Mouse (Mus musculus): ENCODE results near the gene Tmem246. TPM values are rescaled to one million over a fixed set of nuclear protein-coding genes. Genes with fewer than 3 reads are reported as not detected.
A peak's percentile ranks its signal among the peaks of the same experiment; 100 is the strongest.

The Tmem246 gene
- total RNA-seq, 1 experiment from 2014 or later, result 1.9 TPM

DNA sequence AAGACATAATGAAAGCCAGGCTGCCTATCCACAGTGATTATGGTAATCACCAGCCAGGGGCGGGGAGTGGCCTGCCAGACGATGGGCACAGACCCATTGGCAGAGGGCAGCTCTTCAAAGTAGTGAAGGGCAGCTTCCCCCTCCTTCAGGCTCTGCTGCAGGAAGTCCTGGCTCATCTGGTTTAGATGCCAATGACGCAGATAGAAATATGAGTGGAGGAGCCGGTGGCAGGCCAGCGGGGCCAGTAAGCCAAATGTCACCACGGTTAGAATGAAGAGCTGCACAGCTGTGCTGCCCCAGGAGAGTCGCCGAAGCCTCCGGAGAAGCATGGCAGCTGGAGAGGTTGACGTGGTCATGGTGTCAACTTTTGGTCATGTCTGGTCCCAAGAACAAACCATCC lies 10.9 kb downstream of the Tmem246 start:
- no peak for ATAC-seq (replicated peaks in 1 of 2; ENCODE audit: insufficient read depth in 1 of 2, low FRiP score in 2 of 2, low TSS enrichment in 1 of 2, low read depth in 1 of 2, poor library complexity in 2 of 2, severe bottlenecking in 2 of 2)

- ATAC-seq (replicated peaks in 1 of 2; ENCODE audit: insufficient read depth in 1 of 2, low FRiP score in 2 of 2, low TSS enrichment in 1 of 2, low read depth in 1 of 2, poor library complexity in 2 of 2, severe bottlenecking in 2 of 2), result no peak
Measured at GRCm38 (mm10) chr4:49585524-49586101, 12.1 kb downstream of the Tmem246 start.

GRCm38 (mm10) chr4:49583965-49584831 lies 13.5 kb downstream of the Tmem246 start:
- no peak for ATAC-seq (replicated peaks in 1 of 2; ENCODE audit: insufficient read depth in 1 of 2, low FRiP score in 2 of 2, low TSS enrichment in 1 of 2, low read depth in 1 of 2, poor library complexity in 2 of 2, severe bottlenecking in 2 of 2)

GRCm38 (mm10) chr4:49581256-49581655 lies 16.4 kb downstream of the Tmem246 start:
- peak in 1 of 2 experiments; percentile 44; a peak in 1 of 4 replicates for ATAC-seq (replicated peaks in 1 of 2; ENCODE audit: insufficient read depth in 1 of 2, low FRiP score in 2 of 2, low TSS enrichment in 1 of 2, low read depth in 1 of 2, poor library complexity in 2 of 2, severe bottlenecking in 2 of 2)

DNA sequence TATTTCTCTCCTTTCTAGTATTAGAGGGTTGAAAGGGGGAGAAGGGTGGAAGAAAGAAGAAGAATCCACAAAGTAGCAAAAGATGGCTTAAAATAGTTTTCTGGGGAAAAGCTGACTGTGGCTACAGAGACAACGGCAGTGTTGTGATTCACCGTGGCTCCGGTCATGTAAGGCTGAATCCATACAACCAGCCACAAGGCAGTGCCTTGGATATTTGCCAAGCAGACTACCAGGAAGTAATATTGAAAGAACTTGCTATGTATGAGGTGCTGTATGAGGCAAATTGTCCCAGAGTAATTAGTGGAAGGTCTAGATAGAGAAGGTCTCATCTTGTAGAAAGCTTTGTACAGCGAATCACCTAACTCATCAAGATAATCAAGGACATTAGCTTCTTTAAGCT lies 25.5 kb downstream of the Tmem246 start:
- no peak for ATAC-seq (replicated peaks in 1 of 2; ENCODE audit: insufficient read depth in 1 of 2, low FRiP score in 2 of 2, low TSS enrichment in 1 of 2, low read depth in 1 of 2, poor library complexity in 2 of 2, severe bottlenecking in 2 of 2)

- ATAC-seq (replicated peaks in 1 of 2; ENCODE audit: insufficient read depth in 1 of 2, low FRiP score in 2 of 2, low TSS enrichment in 1 of 2, low read depth in 1 of 2, poor library complexity in 2 of 2, severe bottlenecking in 2 of 2), result peak; percentile 97 to 99
Measured at GRCm38 (mm10) chr4:49567613-49568012, 30.1 kb downstream of the Tmem246 start.

- ATAC-seq (replicated peaks in 1 of 2; ENCODE audit: insufficient read depth in 1 of 2, low FRiP score in 2 of 2, low TSS enrichment in 1 of 2, low read depth in 1 of 2, poor library complexity in 2 of 2, severe bottlenecking in 2 of 2), result no peak
Measured at GRCm38 (mm10) chr4:49559915-49560772, 37.5 kb downstream of the Tmem246 start.

DNA sequence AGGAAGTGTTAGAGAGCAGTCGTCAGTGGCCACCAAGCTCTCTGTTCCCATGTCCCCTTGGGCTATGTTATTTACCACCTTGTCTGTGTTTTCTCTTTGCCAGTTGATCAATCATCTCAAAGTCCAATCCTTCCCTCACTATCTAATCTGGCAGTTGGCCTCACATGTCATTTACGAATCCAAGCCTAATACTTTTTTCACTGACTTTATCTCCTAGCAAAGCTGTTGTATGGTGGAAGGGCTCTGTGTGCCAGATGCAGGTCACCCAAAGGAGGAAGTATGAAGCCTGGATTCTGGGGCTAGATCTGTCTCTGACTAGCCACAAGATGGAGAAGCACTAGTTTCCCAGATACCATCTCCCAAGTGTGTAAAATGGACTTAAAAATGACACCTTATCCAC lies 39.5 kb downstream of the Tmem246 start:
- no peak for ATAC-seq (replicated peaks in 1 of 2; ENCODE audit: insufficient read depth in 1 of 2, low FRiP score in 2 of 2, low TSS enrichment in 1 of 2, low read depth in 1 of 2, poor library complexity in 2 of 2, severe bottlenecking in 2 of 2)

DNA sequence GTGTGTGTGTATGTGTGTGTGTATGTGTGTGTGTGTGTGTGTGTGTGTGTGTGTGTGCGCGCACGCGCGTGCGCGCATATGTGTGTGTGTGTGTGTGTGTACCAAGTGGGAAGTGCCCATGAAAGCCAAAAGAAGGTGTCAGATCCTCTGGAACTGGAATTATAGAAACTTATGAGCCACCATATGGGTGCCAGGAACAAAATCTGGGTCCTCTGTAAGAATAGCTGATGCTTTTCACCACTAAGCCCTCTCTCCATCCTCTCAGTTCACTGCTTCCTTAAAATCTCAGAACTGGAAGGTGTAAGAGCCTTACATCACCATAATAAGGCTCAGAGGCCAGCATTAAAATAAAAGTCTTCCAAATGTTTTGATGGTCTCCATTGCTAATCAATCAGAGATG lies 40.3 kb downstream of the Tmem246 start:
- no peak for ATAC-seq (replicated peaks in 1 of 2; ENCODE audit: insufficient read depth in 1 of 2, low FRiP score in 2 of 2, low TSS enrichment in 1 of 2, low read depth in 1 of 2, poor library complexity in 2 of 2, severe bottlenecking in 2 of 2)

GRCm38 (mm10) chr4:49553380-49553779 lies 44.3 kb downstream of the Tmem246 start:
- ATAC-seq (replicated peaks in 1 of 2; ENCODE audit: insufficient read depth in 1 of 2, low FRiP score in 2 of 2, low TSS enrichment in 1 of 2, low read depth in 1 of 2, poor library complexity in 2 of 2, severe bottlenecking in 2 of 2), result no peak

DNA sequence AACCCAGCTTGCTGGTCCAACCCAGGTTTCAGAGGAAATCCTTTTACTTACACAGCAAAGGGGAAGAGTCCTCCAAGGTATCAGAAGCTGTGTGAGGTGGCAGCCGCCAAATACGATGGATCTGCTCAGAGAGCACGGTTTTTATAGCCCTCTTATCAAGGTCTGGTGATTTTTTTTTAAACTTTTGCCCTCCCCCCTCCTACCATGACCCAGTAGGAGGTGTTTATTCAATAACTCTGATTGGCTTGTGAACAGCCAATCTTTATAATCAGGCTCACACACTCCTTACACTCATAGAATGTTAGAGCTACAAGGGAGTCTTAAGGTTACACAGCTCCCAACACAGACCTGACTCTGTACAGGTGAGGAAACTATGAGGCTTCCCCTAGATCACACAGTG lies 48.3 kb downstream of the Tmem246 start, which contains the start of gene Aldob:
Gene Aldob, minus strand, starts transcription at position 164 of the 400 bp plus-strand sequence.
- no peak for ATAC-seq (replicated peaks in 1 of 2; ENCODE audit: insufficient read depth in 1 of 2, low FRiP score in 2 of 2, low TSS enrichment in 1 of 2, low read depth in 1 of 2, poor library complexity in 2 of 2, severe bottlenecking in 2 of 2)

DNA sequence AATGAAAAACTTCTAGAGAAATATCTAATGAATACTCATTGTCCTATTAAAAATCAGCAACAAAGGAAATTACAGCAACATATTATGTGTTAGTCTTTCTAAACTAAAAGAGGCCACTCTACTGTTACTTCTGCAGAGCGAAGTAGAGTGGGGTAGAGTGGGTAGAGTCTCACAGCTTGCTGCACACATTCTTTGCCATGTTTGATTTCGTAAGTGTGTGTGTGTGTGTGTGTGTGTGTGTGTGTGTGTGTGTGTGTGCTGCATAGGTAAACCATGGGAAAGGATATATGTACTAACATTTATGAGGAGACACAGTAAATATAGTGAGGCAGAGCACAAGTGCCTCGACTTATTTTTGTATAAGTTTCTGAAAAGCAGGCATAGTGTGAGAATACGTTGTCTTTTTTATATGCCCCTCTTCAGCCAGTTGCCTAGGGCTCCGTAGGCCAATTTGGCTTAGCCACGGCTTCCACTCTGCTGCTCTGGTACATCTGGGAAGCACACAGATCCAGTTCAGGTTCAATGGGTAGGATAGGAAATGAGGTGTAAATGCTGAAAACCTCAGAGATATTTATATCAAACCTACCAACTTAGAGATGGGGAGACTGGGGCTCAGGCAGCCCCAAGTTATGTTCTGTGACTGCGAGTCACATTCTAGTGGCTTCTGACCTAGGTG lies 50.0 kb downstream of the Tmem246 start:
- no peak for ATAC-seq (replicated peaks in 1 of 2; ENCODE audit: insufficient read depth in 1 of 2, low FRiP score in 2 of 2, low TSS enrichment in 1 of 2, low read depth in 1 of 2, poor library complexity in 2 of 2, severe bottlenecking in 2 of 2)

DNA sequence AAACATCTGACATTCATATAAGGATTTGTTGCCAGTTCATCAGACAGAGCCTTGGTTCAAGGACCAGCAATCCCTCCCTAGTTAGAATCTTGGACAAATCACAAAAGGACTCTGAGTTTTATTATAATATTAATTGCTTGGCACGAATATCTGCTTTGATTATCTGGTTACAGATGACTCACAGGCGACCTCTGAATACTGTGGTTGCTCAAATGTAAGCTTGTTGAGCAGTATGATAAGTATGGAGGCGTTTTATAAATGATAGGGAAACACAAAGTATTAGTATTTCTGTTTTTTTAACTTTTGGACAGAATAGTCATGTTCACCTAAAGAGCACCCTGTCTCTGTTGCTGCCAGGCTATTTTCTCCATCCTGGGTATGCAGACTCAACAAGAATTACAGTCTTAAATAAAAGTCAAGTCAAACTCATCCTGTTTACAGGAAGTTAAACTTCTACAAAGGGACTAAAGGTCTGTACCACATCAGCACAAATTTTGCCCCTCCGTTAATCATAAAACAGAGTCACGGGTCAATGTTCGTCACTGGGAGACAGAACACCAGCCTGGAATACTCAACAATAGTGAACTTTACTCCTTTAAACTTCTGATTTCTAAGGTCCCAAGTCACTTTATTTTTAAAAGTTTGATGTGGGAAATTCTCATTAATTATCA lies 50.7 kb downstream of the Tmem246 start:
- no peak for ATAC-seq (replicated peaks in 1 of 2; ENCODE audit: insufficient read depth in 1 of 2, low FRiP score in 2 of 2, low TSS enrichment in 1 of 2, low read depth in 1 of 2, poor library complexity in 2 of 2, severe bottlenecking in 2 of 2)

GRCm38 (mm10) chr4:49546026-49546425 lies 51.6 kb downstream of the Tmem246 start:
- ATAC-seq (replicated peaks in 1 of 2; ENCODE audit: insufficient read depth in 1 of 2, low FRiP score in 2 of 2, low TSS enrichment in 1 of 2, low read depth in 1 of 2, poor library complexity in 2 of 2, severe bottlenecking in 2 of 2), result no peak

DNA sequence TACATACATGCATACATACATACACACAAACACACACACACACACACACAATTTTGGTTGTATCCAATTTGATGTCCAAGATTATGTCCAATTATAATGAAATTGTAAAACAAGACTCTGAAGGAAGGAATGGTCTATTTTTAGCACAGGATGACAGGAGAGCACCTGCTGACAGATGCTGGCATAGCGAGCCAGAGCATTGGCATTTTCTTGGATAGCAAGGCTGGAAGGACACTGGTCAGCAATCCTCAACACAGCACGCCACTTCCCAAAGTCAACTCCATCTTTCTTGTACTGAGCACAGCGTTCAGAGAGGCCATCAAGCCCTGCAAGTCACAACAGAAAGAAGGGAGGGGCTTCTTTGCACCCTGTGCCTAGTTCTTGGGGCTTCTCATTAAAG lies 56.7 kb downstream of the Tmem246 start:
- no peak for ATAC-seq (replicated peaks in 1 of 2; ENCODE audit: insufficient read depth in 1 of 2, low FRiP score in 2 of 2, low TSS enrichment in 1 of 2, low read depth in 1 of 2, poor library complexity in 2 of 2, severe bottlenecking in 2 of 2)

DNA sequence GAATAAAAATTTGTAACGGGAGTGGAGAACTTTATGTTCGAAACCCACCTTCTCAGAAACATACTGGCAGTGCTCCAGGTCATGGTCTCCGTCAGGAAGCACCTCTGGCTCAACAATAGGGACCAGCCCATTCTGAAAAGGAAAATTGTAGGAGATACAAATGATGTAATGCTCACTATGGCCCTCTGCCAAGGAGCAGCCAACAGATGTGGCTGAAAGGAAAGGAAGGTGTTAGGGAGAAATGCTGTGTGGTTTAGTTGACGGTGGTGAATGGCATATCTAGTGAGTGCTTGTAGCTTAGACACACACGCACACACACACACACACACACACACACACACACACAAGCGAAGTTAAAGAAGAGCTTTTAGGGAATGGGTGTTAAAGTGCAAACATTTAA lies 58.0 kb downstream of the Tmem246 start:
- no peak for ATAC-seq (replicated peaks in 1 of 2; ENCODE audit: insufficient read depth in 1 of 2, low FRiP score in 2 of 2, low TSS enrichment in 1 of 2, low read depth in 1 of 2, poor library complexity in 2 of 2, severe bottlenecking in 2 of 2)

DNA sequence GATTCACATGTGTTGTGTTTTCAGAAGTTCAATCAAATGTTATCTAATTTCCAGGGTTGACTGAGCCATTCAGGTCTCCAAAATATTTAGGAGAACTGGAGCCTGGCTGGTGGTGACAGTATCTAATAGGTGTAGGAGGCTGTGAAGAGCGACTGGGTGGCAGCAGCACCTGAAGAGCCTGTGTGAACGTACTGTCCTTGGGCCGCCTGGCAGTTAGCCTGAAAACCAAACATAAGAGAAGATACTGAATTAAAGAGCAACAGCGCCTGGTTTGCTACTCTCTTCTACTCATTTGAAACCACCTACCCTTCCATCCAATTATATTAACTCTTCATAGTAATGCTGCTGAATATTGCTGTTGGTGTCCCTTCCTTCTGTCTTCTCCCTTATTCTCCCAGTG lies 61.0 kb downstream of the Tmem246 start:
- ATAC-seq (replicated peaks in 1 of 2; ENCODE audit: insufficient read depth in 1 of 2, low FRiP score in 2 of 2, low TSS enrichment in 1 of 2, low read depth in 1 of 2, poor library complexity in 2 of 2, severe bottlenecking in 2 of 2), result no peak

Data from hematopoietic stem cell, adult 5-6 weeks (primary cell).